Mouse (Mus musculus): ENCODE measurements at regions not wholly inside any gene's neighbourhood (a gene's known extent, or its start where the extent isn't known, plus 50 kb on each side); places are given as distances from the start of the nearest gene placed in this dataset.

DNA sequence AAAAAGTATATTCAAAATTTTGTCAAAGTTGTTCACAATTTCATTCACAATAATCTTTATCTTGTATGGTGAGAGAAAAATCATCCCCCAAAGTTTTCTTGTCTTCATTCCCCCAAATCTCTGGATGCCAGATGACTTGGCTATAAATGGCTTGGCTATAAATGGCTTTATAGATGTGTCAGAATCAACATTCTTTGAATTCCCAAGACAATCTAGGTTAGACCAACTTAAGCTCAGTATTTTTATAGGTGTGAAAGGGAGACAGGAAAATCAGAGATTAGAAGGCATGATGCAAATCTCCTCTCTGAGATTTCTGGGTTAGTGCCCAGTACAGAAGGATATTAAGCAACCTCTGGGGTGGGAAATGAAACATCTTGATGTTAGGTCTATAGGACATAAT, 685.4 kb downstream of the Ttll7 start:
- Histone ChIP-seq H3K27ac (replicated peaks; ENCODE audit: low read depth, low read length) (no peak overlapping the region), H3K4me3 (replicated peaks; ENCODE audit: low read length) (no peak overlapping the region), H3K9me3 (ENCODE audit: control insufficient read depth, low read length) (no peaks in the 10 kb centered on the region), H3K36me3 (ENCODE audit: control insufficient read depth, insufficient read depth, low read length) (no peaks in the 10 kb centered on the region), H3K9ac (ENCODE audit: low read depth, low read length, severe bottlenecking) (no peak overlapping the region), H3K27me3 (ENCODE audit: control insufficient read depth, insufficient read depth, low read length) (no peaks in the 10 kb centered on the region), H3K4me1 (ENCODE audit: control insufficient read depth, insufficient read depth, low read length) (no peaks in the 10 kb centered on the region), H3K4me2 (replicated peaks; ENCODE audit: low read depth, low read length, severe bottlenecking) (no peak overlapping the region)
- no peak for TF ChIP-seq POLR2A (IDR thresholded peaks at IDR 0.05; ENCODE audit: borderline replicate concordance, extremely low read depth, insufficient read depth, insufficient read length)
- ATAC-seq (ENCODE audit: low FRiP score, low read depth) (no peak), DNase-seq (ENCODE audit: low spot score) (no peak)

DNA sequence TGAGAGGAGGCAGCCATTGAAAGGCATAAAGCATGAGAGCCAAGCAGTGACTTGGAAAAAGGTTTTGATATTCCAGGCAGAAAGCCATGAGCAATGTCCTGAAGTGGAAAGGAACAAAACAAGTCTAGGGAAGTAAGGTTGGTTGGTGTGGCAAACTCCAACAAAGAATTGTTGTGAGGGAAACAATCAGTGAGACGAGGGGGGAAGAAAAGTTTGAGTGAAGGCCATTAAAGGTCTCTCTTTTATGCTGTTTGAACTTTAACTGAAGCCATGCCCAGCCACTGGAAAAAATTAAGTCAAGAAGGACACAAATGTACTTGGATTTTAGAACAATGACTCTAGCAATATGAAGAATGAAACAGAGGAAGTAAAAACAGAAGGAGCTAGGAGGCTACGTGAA, 680.0 kb downstream of the Ttll7 start:
- H3K27me3 ChIP-seq (ENCODE audit: control insufficient read depth, insufficient read depth, low read length) = no peaks in the 10 kb centered on the region
- H3K4me1 ChIP-seq (ENCODE audit: control insufficient read depth, insufficient read depth, low read length) = no peaks in the 10 kb centered on the region
- 57% methylated on average over 2 of the region's 2 CpGs for WGBS
- no peak for TF ChIP-seq POLR2A (IDR thresholded peaks at IDR 0.05; ENCODE audit: borderline replicate concordance, extremely low read depth, insufficient read depth, insufficient read length)
- H3K4me2 ChIP-seq (replicated peaks; ENCODE audit: low read depth, low read length, severe bottlenecking) = no peak overlapping the region
- DNase-seq (ENCODE audit: low spot score) = no peak
- no peak overlapping the region for H3K9ac ChIP-seq (ENCODE audit: low read depth, low read length, severe bottlenecking)
- no peak overlapping the region for H3K4me3 ChIP-seq (replicated peaks; ENCODE audit: low read length)
- H3K27ac ChIP-seq (replicated peaks; ENCODE audit: low read depth, low read length) = no peak overlapping the region
- H3K9me3 ChIP-seq (ENCODE audit: control insufficient read depth, low read length) = no peaks in the 10 kb centered on the region
- H3K36me3 ChIP-seq (ENCODE audit: control insufficient read depth, insufficient read depth, low read length) = no peaks in the 10 kb centered on the region
- no peak for ATAC-seq (ENCODE audit: low FRiP score, low read depth)

- H3K4me1 ChIP-seq (ENCODE audit: control insufficient read depth, insufficient read depth, low read length) = no peaks in the 10 kb centered on the region
- no peak overlapping the region for H3K27ac ChIP-seq (replicated peaks; ENCODE audit: low read depth, low read length)
- no peaks in the 10 kb centered on the region for H3K9me3 ChIP-seq (ENCODE audit: control insufficient read depth, low read length)
- H3K4me2 ChIP-seq (replicated peaks; ENCODE audit: low read depth, low read length, severe bottlenecking) = no peak overlapping the region
- H3K9ac ChIP-seq (ENCODE audit: low read depth, low read length, severe bottlenecking) = no peak overlapping the region
- no peak overlapping the region for H3K4me3 ChIP-seq (replicated peaks; ENCODE audit: low read length)
- DNase-seq (ENCODE audit: low spot score) = no peak
- WGBS = 57% methylated on average over 6 of the region's 6 CpGs
- no peaks in the 10 kb centered on the region for H3K27me3 ChIP-seq (ENCODE audit: control insufficient read depth, insufficient read depth, low read length)
- no peak for TF ChIP-seq POLR2A (IDR thresholded peaks at IDR 0.05; ENCODE audit: borderline replicate concordance, extremely low read depth, insufficient read depth, insufficient read length)
- no peak for ATAC-seq (ENCODE audit: low FRiP score, low read depth)
- H3K36me3 ChIP-seq (ENCODE audit: control insufficient read depth, insufficient read depth, low read length) = no peaks in the 10 kb centered on the region
Observed at GRCm38 (mm10) chr3:147531608-147532180, 679.5 kb downstream of the Ttll7 start.
